Mouse (Mus musculus) lung, adult 2 months (tissue): Measurements from ENCODE around the gene Slc12a5. TPM values are rescaled to one million over a fixed set of nuclear protein-coding genes. Genes with fewer than 3 reads are reported as not detected.

Source experiments
- DNase-seq: peaks from one replicate; pipeline ENCODE4 v3.0.0; 2022
- H3K4me1 ChIP-seq: fragments of 200-500 bp; 2 replicates; pipeline ENCODE4 v1.6.1; 2011; ENCODE audit warnings: low read length; ENCODE audit not compliant: control insufficient read depth, insufficient read depth
- H3K4me3 ChIP-seq: fragments of 200-500 bp; replicated peaks from 2 replicates; pipeline ENCODE3; 2011; ENCODE audit warnings: low read depth, mild to moderate bottlenecking, control low read depth, low read length; ENCODE audit errors: extremely low read depth
- CTCF ChIP-seq: fragments of 200-500 bp; IDR thresholded peaks from 2 replicates; pipeline ENCODE4 v1.5.1; 2011; ENCODE audit warnings: mild to moderate bottlenecking, low read length, control low read depth; ENCODE audit not compliant: insufficient read depth
- POLR2A ChIP-seq: fragments of 200-500 bp; IDR thresholded peaks from 2 replicates; pipeline ENCODE4 v1.6.1; 2011; ENCODE audit warnings: low read depth, mild to moderate bottlenecking, control low read depth, low read length, borderline replicate concordance; ENCODE audit errors: extremely low read depth
- WGBS: fragments of 180-500 bp; shearing (Covaris S2); methylation state at CpG from one replicate; pipeline ENCODE4 v1.1.7; 2018; 5-methylcytosine and 5-hydroxymethylcytosine counted together
- polyA plus RNA-seq: library from polyadenylated mRNA; depleted of rRNA; stranded (reverse); fragments of >200 nt; gene quantifications from 2 replicates; pipeline ENCODE4 v1.2.3, GENCODE M21; 2012; rRNA removed

Slc12a5 gene
- polyA plus RNA-seq = 3.6 and 3.9 TPM in 2 replicates

- 3% methylated on average over 50 of the region's 54 CpGs for WGBS
- peak within 1 kb of the TSS; percentile 59 for H3K4me3 ChIP-seq
- no peaks in the 10 kb centered on the region for H3K4me1 ChIP-seq
- DNase-seq = peak; percentile 37
- TF ChIP-seq CTCF (no peak), POLR2A (no peak)
Measured at GRCm38 (mm10) chr2:164960716-164961441, at the start of gene Slc12a5. Gene Slc12a5 (plus strand): TSS chr2:164960802.

DNA sequence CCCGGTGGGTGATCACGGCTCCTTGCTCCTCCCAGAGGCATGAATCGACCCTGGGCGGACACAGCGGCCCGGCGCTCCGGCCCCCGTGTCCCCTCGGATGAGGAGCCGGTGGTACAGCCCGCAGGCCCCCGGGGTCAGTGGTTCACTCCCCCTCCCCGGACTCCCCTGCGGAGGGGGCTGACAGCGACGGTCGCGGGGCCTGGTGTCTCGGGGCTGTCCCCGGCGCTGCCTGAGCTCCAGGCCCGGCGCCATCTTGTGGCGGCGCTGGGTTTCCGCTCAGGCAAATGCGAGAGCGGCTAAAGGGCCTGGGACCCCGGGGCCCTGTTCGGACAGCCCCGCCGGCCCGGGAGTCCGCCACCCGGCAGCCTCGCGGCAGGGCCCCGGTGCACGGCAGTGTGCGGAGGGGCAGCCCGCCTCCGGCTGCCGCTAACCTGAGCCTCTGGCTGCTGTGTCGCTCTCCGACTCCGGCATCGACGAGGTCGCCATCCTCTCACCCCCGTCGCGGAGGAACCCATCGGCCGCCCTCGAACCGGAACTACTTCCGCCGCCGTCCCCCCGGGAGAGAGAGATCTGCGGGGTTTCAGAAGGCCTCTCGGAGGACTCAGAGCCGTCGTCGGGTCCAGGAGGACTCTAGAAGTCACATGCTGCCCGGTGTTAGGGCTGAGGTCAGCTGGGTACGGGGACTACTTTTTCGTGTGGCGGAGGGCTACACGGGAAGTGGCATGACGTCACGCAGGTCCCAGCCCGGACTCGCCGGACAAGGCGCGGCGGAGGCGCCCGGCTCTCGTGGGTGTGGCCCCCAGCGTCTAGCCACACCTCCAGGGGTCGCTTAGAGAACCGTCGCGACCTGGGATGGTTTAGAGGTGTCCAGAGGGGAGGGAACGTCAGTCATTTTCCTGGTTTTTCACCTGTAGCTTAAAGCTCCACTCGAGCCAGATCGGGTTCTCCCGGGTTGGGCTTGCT, 49.2 kb upstream of the Slc12a5 start, which contains the start of gene Zfp335:
Gene Zfp335 (minus strand): TSS at position 672 of the 963 bp plus-strand sequence.
- WGBS = under 1% methylated on average over 90 of the region's 91 CpGs
- DNase-seq = peak; percentile 96
- TF ChIP-seq POLR2A (peak; percentile 70; the same call in 1 of the 2 replicates), CTCF (no peak)
- peak within 1 kb of the TSS; percentile 74 for H3K4me3 ChIP-seq
- peaks cover 13% of the 10 kb centered on the region for H3K4me1 ChIP-seq

DNA sequence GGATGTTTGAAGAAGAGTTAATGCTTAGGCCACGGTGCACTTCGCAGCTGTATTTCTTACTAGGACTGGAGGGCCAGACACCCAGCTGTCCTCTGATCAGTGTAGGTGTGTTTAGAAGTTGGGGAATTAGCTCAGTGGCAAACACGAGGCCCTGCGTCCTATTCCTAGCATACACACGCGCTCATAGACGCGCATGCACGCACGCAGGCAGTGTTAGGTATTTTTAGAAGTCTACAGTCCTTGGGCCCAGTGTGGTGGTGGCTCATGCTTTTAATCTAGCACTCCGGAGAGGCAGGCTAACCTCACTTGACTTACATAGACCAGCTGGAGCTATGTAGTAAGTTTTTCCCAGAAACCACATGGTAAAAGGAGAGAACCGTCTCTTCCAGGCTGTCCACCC, 48.5 kb upstream of the Slc12a5 start:
- WGBS = 4% methylated on average over 12 of the region's 12 CpGs
- TF ChIP-seq POLR2A = no peak; the same call in 1 of the 2 replicates
- no peak for TF ChIP-seq CTCF
- peak overlapping the region; percentile 74 for H3K4me3 ChIP-seq
- DNase-seq = no peak
- H3K4me1 ChIP-seq = peaks cover 13% of the 10 kb centered on the region

GRCm38 (mm10) chr2:164912749-164913427, 47.7 kb upstream of the Slc12a5 start:
- TF ChIP-seq POLR2A (no peak), CTCF (no peak)
- no peak for DNase-seq
- H3K4me3 ChIP-seq = no peak overlapping the region

GRCm38 (mm10) chr2:164913428-164913786, 47.2 kb upstream of the Slc12a5 start:
- H3K4me1 ChIP-seq = peaks cover 13% of the 10 kb centered on the region
- no peak overlapping the region for H3K4me3 ChIP-seq
- WGBS = 57% methylated on average over 2 of the region's 2 CpGs
- TF ChIP-seq POLR2A = no peak
- no peak for TF ChIP-seq CTCF
- DNase-seq = no peak

More at GRCm38 (mm10) chr2:164912749-164913427, 47.7 kb upstream of the Slc12a5 start:
- peaks cover 13% of the 10 kb centered on the region for H3K4me1 ChIP-seq
- WGBS = 70% methylated on average over 8 of the region's 9 CpGs

DNA sequence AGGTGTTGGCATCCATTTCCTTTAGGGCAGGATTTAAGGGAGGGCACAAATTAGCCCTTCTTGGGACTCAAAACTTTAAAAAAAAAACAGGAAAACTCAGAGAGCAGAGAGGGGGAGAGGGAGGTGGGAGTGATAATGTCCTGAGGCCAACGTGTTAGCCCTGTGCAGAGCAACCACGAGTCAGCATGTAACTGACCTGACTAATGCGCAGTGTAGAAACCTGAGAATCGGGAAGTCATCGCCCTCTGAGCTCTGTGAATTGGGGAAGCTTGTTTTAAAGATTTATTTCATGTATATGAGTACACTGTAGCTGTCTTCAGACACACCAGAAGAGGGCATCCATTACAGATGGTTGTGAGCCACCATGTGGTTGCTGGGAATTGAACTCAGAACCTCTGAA, 43.8 kb upstream of the Slc12a5 start:
- TF ChIP-seq CTCF (no peak), POLR2A (no peak)
- peaks cover 9% of the 10 kb centered on the region for H3K4me1 ChIP-seq
- DNase-seq = no peak
- WGBS = 66% methylated on average over 5 of the region's 5 CpGs
- no peak overlapping the region for H3K4me3 ChIP-seq

DNA sequence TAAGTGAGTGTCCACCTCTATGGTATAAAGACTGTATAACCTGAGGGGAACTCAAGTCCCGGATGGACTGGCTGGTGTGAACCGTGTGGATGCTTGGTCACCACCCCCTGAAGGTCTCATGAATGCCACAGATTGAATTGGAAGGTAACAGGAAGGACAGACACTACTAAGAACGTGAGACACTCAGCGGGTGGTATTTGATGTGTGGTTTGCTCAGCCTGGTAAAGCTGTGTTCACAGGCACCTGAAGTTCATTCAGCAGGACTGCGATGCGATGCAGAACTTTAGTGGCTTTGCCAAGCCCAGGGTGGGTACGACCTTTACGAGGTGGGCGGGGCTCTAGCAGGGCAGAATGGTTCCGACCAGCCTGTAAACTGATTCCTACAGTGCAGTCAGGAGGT, 43.2 kb upstream of the Slc12a5 start:
- H3K4me3 ChIP-seq = no peak overlapping the region
- WGBS = 67% methylated on average over 10 of the region's 10 CpGs
- no peak for DNase-seq
- peaks cover 6% of the 10 kb centered on the region; the same call in 1 of the 2 replicates for H3K4me1 ChIP-seq
- TF ChIP-seq POLR2A (no peak), CTCF (no peak)

DNA sequence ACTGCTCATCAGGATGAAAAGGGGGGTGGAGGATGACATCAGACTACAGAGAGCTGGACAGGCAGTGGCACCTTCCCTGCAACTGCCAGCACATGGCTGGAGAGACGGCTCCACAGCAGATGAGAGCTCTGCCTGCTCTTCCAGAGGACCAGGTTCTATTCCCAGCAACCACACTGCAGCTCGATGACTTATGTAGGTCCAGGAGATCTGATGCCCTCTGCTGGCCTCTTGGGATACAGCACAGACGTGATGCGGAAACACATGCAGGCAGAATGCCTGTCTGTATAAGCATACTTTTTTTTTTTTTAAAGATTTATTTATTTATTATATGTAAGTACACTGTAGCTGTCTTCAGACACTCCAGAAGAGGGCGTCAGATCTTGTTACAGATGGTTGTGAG, 42.3 kb upstream of the Slc12a5 start:
- Histone ChIP-seq H3K4me1 (peaks cover 4% of the 10 kb centered on the region; the same call in 1 of the 2 replicates), H3K4me3 (no peak overlapping the region)
- TF ChIP-seq CTCF = peak; percentile 73
- TF ChIP-seq POLR2A = no peak
- 63% methylated on average over 5 of the region's 5 CpGs for WGBS
- DNase-seq = no peak

- DNase-seq = no peak
- 60% methylated on average over 7 of the region's 7 CpGs for WGBS
Measured at GRCm38 (mm10) chr2:164921984-164922383, 38.6 kb upstream of the Slc12a5 start.

More at GRCm38 (mm10) chr2:164921984-164922383, 38.6 kb upstream of the Slc12a5 start:
- TF ChIP-seq POLR2A (no peak), CTCF (no peak)
- Histone ChIP-seq H3K4me3 (no peak overlapping the region), H3K4me1 (no peaks in the 10 kb centered on the region)
